Mouse (Mus musculus) CH12.LX (cell line): ENCODE results near the gene Corin.

Source experiments
- MXI1 ChIP-seq: IDR thresholded peaks from 2 replicates; pipeline ENCODE4 v1.6.1; 2011; ENCODE audit warnings: mild to moderate bottlenecking, low read depth, low read length, improper control_type of control experiment
- POLR2A ChIP-seq: IDR thresholded peaks from 2 replicates; pipeline ENCODE4 v1.6.1; 2011; ENCODE audit warnings: low read depth, mild to moderate bottlenecking, improper control_type of control experiment, low read length

GRCm38 (mm10) chr5:72269204-72269603 lies 235.1 kb downstream of the Corin start:
- TF ChIP-seq POLR2A (no peak), MXI1 (no peak)
